Mouse (Mus musculus) heart, postnatal 10 days (tissue): ENCODE data around the gene Gstt1. TPM values are rescaled to one million over a fixed set of nuclear protein-coding genes. Genes with fewer than 3 reads are reported as not detected.
"Not testable (repeated sequence)": the region's sequence is repeated elsewhere in the genome, so short reads cannot be mapped to it uniquely, and the experiment has no call there.

Experiments
- DNase-seq, 2 experiments: peaks; one replicate each; pipeline ENCODE4 v3.0.0; 2021
- intact Hi-C: fragments of 180-260 bp; cut with DNase I; formaldehyde crosslinking; loops from one replicate; pipeline ENCODE4 v1.15.1; 2025
- total RNA-seq, 2 experiments: library from RNA; stranded (reverse); gene quantifications; 2 replicates each; pipeline ENCODE4 v1.2.3; 2021

Gstt1 gene
- total RNA-seq, 2 experiments from 2014 or later, result 5.9 to 7.9 TPM

GRCm38 (mm10) chr10:75767756-75768155 is 30.6 kb downstream of the Gstt1 start:
- intact Hi-C loops, result not testable (repeated sequence)

GRCm38 (mm10) chr10:75766856-75767255 is 31.5 kb downstream of the Gstt1 start:
- DNase-seq, result no peak
- intact Hi-C loops, result no loop called here

More at GRCm38 (mm10) chr10:75767756-75768155, 30.6 kb downstream of the Gstt1 start:
- not testable (repeated sequence) for DNase-seq

DNA sequence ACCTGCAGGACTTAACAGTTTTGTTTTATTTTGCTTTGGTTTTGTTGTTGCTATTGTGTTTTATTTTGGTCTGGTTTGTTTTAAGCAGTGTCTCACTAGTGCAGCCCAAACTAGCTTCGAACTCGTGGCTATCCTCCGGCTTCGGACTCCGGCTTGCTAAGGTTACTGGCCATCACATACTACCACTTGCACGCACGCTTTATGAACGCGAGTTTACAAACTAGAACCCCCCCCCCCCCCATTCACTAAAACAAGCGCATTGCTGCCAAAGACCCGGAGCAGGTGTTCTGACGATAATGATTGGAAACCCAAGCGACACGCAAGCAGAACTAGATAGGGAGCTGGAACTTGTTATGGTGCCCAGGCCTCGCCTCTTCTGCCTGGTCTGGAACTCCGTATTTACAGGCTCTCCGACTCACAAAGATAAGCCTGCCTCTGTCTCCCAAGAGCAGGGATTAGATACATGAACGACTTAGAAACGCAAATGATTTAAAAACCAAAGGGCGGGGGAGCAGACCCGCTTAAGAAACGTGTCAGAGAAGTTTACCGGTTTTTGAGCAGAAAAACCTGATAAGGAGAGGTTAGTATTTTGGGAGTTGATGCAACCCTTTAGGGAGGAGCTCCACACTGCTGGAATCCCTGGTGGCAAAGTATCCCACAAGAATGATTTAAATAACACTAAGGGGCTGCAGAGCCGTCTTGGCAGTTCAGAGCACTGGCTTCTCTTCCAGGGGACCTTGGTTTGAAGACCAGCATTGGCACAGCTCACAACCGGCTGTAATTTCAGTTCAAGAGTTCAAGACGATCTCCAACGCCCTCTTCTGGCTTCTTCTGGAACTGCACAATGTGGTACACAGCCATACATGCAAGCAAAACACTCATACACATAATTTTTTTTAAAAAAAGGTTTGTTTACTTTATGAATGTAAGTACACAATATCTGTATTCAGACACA is 33.6 kb downstream of the Gstt1 start:
- intact Hi-C loops, result loop anchor here (5.0 kb wide), 1 partner anchor 73 kb away; the partner anchor contains the start of gene Gstt2
- DNase-seq, result peak; percentile 64 to 81

DNA sequence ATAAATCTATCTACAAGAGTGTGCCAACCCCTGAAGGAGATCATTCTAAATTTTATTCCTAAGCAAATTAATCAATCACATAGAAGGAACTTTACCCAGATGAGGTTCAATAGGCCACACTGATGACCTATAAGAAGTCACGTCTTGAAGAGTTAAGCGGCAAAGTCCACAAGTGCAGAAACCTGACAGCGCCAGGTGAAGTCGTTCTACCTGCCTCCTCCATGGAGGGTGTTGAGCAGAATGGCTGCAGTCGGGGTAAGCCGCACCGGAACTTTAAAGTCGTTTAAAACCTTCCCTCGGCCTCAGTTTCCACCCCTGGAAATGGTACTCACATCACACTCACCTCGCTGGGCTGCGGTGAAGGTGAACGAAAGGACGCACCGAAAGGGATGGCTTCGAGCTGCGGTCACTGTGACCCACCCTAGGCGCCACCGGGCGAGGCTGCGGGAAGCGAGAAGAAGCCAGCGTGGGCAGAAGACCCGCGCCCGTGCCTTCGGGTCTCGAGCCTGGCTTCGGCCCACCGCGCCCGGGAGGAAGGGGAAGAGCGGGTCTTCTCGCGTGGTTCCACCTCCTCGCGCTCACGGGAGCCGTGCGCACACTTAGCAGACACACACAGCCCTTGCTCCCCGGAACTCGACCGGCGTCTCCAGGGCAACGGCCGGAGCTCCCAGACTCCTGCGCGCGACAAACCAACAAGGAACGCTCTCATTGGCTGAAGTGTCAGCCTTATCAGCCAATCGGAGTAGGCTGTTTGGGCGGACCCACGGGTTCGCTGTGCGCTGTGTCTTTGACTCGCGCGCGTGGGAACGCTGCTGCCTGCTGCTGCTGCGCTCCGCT is 34.5 kb downstream of the Gstt1 start, which contains the start of gene Cabin1:
Cabin1 (minus strand) TSS at position 660 of the 837 bp plus-strand sequence.
- peak; percentile 98 to 99 for DNase-seq
- intact Hi-C loops, result loop anchor here (5.0 kb wide), 1 partner anchor 73 kb away; the partner anchor contains the start of gene Gstt2

GRCm38 (mm10) chr10:75762413-75762812 is 36.0 kb downstream of the Gstt1 start:
- DNase-seq, result no peak
- intact Hi-C loops, result loop anchor here (5.0 kb wide), 1 partner anchor 75 kb away; the partner anchor contains the start of gene Gstt2

DNA sequence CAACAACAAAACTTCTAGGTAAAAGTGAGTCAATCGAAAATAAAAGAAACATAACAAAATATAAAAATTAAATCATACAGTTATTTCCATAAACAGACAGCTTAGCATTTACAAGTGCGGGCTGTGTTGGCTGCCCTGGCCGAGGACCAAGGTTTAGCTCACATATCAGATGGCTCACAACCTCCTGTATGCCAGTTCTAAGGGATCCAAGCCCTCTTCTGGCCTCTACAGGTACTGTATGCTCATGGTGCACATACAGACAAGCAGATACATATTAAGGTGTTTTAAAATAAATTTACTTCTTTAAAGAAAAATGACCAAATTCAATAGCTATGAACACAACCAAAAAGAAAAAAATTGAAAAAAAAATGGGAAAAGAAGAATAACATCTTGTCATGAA is 38.1 kb downstream of the Gstt1 start:
- intact Hi-C loops, result loop anchor here (5.0 kb wide), 1 partner anchor 77 kb away; the partner anchor contains the start of gene Gstt2
- DNase-seq, result no peak

DNA sequence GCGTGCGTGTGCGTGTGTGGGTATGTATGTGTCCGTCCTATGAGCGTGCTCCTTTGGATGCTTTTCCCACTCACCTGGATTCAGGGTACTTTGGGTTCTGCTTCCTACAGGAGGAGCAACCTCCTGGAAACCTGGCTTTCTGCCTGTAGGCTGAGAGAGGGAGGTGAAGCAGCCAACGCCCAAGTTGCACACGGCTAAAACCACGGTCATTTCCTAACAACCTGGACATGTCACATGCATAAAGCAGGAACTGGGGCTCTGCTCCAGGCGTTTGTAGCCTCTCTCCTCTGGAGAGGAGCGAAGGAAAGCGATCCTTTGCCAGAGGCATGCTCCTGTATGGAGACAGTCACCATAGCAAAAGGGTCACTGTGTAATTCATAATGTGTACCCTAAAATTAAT is 41.7 kb downstream of the Gstt1 start:
- intact Hi-C loops, result no loop called here
- DNase-seq, result no peak

DNA sequence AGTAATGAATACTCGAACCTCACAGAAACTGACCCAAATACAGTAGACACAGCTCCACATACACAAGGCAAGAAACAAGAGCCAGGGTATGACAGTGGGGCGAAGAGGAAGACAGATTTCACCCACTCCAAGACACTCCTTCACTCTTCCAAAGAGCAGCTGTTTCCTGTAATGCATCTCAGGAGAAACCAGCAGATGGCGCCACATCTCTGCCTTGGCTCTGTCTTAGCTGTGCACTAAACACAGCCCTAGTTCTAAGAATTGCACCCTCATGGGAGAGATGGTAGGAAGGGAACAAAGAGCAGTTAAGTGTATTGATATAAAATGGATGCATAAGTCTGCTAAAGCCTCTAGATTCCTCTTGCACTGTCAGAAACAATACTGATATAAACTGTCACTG is 54.4 kb downstream of the Gstt1 start:
- intact Hi-C loops, result loop anchor here (1.0 kb wide), 3 partner anchors 88 to 207 kb away; no protein-coding TSS in a partner anchor
- DNase-seq, result peak; percentile 84 to 90

DNA sequence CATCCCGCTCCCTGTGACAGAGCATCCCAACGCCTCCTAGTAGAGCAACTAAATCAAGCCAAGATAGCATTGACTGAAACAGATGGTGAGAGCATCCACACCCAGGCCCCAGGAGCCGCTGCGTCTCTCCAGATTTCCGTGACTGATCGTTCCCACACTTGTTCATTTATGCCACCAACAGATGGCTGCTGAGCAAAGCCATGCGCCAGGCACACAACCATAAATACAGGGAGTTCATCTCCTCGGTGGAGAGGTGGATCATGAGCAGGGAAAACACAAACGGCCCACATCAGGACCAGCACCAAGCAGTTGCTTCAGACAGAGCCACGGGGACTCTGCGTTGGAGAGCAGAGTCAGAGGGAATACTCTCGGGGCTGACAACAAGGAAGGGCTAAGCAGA is 55.0 kb downstream of the Gstt1 start:
- DNase-seq, result no peak
- intact Hi-C loops, result no loop called here

DNA sequence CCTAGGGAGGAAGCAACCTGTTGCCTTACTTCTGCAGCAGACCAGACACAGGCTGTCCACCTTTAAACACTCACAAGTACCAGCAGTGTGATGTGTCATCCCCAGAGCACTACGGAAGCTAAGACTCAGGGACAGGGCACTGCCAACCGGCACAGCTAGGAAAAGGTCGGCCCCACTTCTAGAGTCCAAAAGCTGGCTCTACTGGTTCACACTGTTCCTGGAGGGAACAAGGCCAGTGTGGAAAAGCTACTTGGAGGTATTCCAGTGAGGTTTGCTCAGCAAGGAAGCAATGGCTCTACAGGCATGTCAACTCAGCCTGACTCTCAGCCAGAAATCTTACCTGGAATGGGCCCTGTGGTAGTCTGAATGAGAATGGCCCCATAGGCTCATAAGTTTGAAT is 57.5 kb downstream of the Gstt1 start:
- no peak for DNase-seq
- intact Hi-C loops, result no loop called here

Other genes with a start within 250 kb of the Gstt1 start
- 1 to 10 TPM; 1.0 to 1.2 TPM for gene Lrrc75b, start 238.3 kb downstream of the Gstt1 start, total RNA-seq
- not detected for gene Ggt1, start 237.0 kb downstream of the Gstt1 start, total RNA-seq
- gene Ggt5, start 209.2 kb downstream of the Gstt1 start, total RNA-seq, result 1 to 10 TPM; 6.8 to 8.7 TPM
- 1 to 10 TPM; 2.8 to 3.4 TPM for gene Susd2, start 154.6 kb downstream of the Gstt1 start, total RNA-seq
- gene Cabin1, start 34.2 kb downstream of the Gstt1 start, total RNA-seq, result 10 to 100 TPM; 26.0 to 33.6 TPM
- 10 to 100 TPM; 29.6 to 49.2 TPM for gene Ddt, start 25.2 kb downstream of the Gstt1 start, total RNA-seq
- not detected for gene Gm20441, start 17.6 kb downstream of the Gstt1 start, total RNA-seq
- 1 to 10 TPM; 1.9 to 3.0 TPM for gene Gstt3, start 17.2 kb downstream of the Gstt1 start, total RNA-seq
- not detected for gene Gstt4, start 24.0 kb upstream of the Gstt1 start, total RNA-seq
- gene Gstt2, start 38.8 kb upstream of the Gstt1 start, total RNA-seq, result 10 to 100 TPM; 10.1 to 12.7 TPM
- gene Mif, start 61.7 kb upstream of the Gstt1 start, total RNA-seq, result 100 to 1,000 TPM; 321 to 324 TPM
- under 1 TPM in 1 of 2 experiments, not detected in 1; 0.48 TPM for gene Derl3, start 94.8 kb upstream of the Gstt1 start, total RNA-seq
- gene Smarcb1, start 123.0 kb upstream of the Gstt1 start, total RNA-seq, result 10 to 100 TPM; 41.3 to 44.8 TPM
- gene Chchd10, start 134.5 kb upstream of the Gstt1 start, total RNA-seq, result 1,000 to 10,000 TPM; 1,157 to 1,242 TPM
- 1 to 10 TPM; 8.6 to 9.9 TPM for gene Mmp11, start 137.9 kb upstream of the Gstt1 start, total RNA-seq
- gene Gm867, start 142.1 kb upstream of the Gstt1 start, total RNA-seq, result not detected
- gene Vpreb3, start 144.5 kb upstream of the Gstt1 start, total RNA-seq, result under 1 TPM in 1 of 2 experiments, not detected in 1; 0.53 TPM
- gene Gm5134, start 155.9 kb upstream of the Gstt1 start, total RNA-seq, result not detected
- 1 to 10 TPM; 9.8 to 9.9 TPM for gene Zfp280b, start 234.1 kb upstream of the Gstt1 start, total RNA-seq